Mouse (Mus musculus) cerebellum, postnatal 36 days (tissue): ENCODE data around the gene Trpm6.

Source experiments
- DNase-seq, 2 experiments: peaks; one replicate each; pipeline ENCODE4 v3.0.0; 2021 to 2022; ENCODE audit warnings: mixed read lengths in 2 of 2

The Trpm6 gene

GRCm38 (mm10) chr19:18890216-18890615 lies 140.4 kb downstream of the Trpm6 start:
- no peak for DNase-seq

- DNase-seq = no peak
Observed at GRCm38 (mm10) chr19:18898238-18898637, 148.5 kb downstream of the Trpm6 start.

- DNase-seq = no peak
Observed at GRCm38 (mm10) chr19:18902041-18902693, 152.4 kb downstream of the Trpm6 start.

GRCm38 (mm10) chr19:18902694-18903067 lies 152.9 kb downstream of the Trpm6 start:
- DNase-seq = no peak

- no peak for DNase-seq
Observed at GRCm38 (mm10) chr19:18905511-18905910, 155.7 kb downstream of the Trpm6 start.

- no peak for DNase-seq
Observed at GRCm38 (mm10) chr19:18909641-18910040, 159.9 kb downstream of the Trpm6 start.

GRCm38 (mm10) chr19:18911755-18912340 lies 162.1 kb downstream of the Trpm6 start:
- DNase-seq = no peak

GRCm38 (mm10) chr19:18941391-18941790 lies 191.6 kb downstream of the Trpm6 start:
- DNase-seq = no peak
